Mouse (Mus musculus) left cerebral cortex, adult 8-10 months (tissue): Measurements from ENCODE around the gene Crybb2. TPM values are rescaled to one million over a fixed set of nuclear protein-coding genes. Genes with fewer than 3 reads are reported as not detected.

Experiments
- DNase-seq, 2 experiments: peaks; one replicate each; pipeline ENCODE4 v3.0.0; 2022; ENCODE audit warnings: low spot score in 2 of 2
- total RNA-seq, 4 experiments: library from RNA; stranded (reverse); gene quantifications; 2 replicates each; pipeline ENCODE4 v1.2.4; 2022

Crybb2 gene
- total RNA-seq, 4 experiments from 2014 or later, result not detected

DNA sequence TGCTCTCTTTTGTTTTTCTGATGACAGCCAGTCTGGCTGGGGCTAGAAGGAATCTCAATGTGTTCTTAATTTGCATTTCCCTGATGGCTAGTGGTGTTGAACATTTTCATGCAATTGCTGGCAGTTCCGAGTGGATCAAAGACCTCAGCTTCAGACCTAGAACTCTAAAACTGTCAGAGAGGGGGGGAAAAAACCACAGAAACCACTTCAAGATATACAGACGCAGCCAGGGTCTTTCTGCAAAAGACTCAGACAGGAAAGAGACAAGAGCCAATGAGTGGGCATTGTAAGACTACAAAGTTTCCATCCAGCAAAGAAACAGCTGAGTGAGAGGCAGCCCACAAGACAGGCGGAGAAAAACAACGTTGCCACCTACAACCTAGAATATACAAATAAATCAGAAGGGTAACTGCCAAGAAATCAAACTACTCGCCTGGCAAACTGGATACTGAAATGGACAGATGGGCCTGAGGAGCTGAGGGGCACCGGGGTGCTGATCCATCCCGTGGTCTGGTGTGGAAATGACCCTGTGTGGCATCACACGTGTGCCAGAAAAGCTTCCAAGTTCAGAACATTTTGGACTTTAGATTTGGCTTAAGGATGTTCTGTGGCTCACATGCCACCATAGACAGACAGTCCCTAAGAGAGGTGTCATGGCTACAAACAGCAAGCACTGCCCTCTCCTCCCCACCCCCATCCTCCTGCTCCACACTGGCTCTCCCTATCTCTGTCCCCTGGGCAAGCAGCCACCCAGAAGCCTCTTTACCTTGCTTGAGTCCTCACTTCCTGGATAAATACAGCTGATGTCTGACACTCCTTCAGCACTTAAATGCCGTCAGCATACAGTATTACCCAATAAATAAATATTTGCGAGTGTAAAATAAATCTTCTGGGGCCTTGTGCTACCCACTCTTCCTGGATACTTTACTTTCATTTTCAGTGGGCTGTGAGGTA, 34.5 kb downstream of the Crybb2 start:
- DNase-seq, result no peak

DNA sequence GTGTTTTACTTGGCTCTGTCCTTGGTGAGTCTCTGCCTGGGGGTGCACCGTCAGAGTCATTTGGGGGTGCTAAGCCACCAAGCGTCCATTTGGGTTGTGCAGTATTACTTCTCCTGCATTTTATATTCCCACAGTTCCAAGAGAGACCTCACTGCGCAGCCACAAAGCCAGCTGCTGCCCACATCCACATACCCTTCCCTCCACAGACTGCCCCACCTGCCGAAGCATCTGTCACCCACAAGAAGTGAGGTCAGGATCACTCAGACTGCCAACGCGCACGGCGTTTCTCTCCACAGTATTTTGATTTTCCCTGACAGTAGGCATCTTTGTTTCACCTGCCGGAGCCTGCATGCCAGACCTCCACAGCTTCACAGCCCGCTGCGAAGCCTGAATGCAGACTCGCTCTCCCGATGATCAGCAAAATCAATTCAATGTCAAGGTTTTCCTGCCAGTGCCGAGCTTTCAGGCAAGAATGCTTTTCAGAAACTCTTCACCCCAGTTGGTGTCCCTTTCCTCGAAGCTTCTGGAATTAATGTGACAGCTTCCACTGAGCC, 38.6 kb downstream of the Crybb2 start:
- no peak for DNase-seq

DNA sequence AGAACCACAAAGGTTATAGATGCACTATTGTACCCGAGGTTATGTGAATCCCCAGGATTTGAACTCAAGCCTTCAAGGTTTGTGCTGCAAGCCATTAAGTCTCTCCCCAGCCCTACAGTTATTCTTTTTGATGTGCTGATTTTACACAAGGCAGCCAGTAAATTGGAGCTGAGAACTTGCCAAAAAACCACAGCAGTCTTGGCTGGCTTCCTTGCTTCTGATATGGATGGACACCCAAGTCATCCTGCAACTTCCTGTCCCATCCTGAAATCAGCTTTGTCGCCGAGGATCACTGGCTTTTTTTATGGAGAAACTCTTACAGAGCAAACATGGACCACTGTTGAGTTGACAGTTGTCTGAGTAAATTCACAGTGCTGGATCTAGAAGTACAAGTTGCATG, 39.8 kb downstream of the Crybb2 start:
- no peak for DNase-seq

DNA sequence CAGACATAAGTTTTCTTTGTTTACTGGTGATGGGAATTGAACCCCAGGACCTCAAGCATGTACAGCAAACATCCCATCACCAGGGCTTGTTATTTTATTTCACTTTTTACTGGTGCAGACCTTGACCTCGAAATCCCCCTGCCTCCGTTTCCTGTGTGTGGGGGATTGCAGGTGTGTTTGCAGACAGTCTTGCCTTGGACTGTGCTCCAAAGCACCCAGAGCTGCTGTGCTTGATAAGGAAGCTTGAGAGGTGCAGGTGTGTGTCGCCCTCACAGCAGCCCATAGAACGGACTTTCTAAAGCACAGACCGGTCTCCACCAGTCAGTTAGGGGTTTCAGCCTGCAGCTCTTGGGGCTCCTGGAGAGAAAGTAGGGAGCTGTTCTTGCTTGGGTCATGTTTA, 43.2 kb downstream of the Crybb2 start:
- DNase-seq, result no peak

DNA sequence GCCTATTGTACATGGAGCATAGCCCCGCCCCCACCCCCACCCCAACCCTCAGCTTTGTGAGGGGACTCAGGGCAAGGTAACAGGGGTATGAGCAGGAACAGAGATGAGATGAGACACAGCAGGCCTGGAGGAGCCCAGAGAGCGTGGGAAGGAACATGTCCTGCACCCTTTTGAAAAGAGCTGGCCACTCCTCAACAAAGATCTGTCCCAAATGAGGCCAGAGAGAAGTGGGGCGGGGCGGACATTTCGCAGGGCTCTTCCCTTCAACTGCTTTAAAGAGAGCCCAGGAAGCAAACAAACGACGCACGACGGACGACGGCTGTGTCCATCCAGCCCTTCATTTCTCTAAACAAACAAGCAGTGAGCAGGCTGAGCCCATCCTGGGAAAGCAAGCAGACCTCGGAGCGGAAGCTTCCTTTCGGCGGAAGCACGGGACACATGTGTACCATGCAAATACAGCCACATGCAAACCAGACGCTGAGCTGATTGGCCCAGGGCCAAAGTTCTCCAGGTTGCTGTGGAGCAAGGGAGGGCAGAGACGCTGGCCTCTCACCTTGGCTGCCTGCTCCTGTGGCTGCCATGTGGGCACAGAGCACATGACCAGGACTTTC, 45.7 kb downstream of the Crybb2 start:
- no peak for DNase-seq

DNA sequence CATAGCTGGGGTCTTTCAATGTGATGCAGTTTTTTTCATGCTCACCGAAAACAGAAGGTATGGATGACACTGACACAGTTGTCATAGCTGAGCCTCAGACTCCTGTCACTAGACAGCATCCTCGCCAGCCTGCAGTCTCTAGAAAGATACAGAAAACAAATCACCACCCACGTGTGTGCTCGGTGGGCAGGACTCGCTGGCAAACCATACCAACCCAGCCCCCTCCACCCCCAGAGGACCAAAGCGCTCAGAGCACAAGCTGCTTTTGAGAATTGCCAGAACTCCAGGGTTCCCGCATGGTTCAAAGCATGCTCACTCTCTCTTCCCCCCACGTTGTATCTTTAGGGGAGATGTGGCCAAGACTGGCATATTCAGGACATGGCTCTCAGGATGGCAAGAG, 51.7 kb downstream of the Crybb2 start:
- DNase-seq, result peak in 1 of 2 experiments; percentile 75

DNA sequence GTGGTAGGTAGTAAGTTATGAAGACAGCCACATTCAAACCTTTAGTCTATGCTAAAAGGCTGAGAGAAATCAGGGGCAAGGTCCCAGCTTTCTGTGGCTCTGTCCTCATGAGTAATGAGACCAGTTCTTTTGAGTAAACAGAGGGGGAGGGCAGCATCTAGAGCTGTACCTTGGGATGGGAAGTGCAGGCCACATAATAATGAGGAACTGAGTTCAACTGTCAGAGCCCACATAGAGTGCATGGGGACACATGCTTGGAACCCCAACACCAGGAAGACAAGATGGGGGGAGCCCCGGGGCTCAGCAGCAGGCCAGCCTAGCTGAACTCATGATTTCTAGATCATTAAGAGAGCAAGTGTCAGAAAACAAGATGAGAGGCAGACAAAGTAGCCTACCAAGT, 52.9 kb downstream of the Crybb2 start:
- no peak for DNase-seq

DNA sequence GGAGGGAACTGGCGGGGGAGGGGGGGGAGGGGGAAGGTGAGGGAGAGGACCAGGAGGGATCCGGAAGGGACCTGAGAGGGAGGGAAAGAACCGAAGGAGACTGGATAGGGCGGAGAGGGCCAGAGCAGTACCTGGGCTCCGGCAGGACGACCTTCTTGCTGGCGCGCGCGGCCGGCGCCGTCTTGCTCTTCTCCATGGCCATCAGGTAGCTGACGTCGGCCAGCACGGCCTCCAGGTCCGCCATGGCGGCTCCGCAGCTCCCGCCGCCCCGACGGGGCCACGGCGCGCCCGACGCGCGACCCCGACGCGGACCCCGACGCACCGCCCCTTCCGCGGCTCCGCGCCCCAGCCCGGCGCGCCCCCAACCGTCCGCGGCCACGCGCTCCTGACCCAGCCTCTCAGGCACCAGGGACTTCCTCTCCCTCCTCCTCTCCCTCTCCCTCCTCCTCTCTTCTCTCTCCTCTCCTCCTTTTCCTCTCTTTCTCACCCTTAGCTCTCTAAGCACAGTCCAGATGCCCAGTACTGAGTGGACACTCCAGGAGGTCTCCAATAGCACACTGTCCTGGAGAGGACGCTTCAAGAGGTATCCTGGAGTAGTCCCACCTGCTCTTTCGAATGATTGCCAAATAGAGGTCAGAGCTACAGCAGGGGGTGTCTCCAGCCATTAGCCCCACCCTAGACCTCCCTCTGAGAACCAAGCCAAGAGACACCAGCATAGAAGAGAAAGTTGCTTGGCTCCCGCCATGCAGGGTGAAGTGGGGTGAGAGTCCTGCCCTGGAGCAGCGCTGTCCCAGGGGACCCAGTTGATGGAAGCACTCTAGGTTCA, 54.5 kb downstream of the Crybb2 start, which contains the start of gene Grk3:
TSS of gene Grk3 (minus strand) at position 556 of the 826 bp plus-strand sequence.
- DNase-seq, result no peak

DNA sequence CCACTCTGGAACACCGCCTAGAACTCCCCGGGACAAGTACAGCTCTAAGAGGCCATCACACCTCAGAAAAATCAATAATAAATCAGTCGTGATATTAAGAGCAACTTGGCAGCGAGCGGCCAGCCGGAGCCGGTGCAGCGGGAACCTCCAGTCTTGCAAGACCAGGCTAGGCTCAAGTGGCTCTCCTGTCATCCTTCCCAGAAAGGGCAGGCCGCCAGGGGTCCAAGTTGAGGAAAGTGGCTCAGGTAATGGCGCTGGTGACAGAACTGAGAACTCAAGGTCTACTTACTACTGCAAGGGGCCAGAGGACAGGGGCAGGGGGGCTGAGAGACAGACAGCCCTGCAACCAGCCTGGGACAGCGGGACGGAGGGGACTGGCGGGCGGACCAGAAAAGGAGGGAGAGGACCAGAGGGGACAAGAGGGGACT, 55.1 kb downstream of the Crybb2 start:
- DNase-seq, result no peak

DNA sequence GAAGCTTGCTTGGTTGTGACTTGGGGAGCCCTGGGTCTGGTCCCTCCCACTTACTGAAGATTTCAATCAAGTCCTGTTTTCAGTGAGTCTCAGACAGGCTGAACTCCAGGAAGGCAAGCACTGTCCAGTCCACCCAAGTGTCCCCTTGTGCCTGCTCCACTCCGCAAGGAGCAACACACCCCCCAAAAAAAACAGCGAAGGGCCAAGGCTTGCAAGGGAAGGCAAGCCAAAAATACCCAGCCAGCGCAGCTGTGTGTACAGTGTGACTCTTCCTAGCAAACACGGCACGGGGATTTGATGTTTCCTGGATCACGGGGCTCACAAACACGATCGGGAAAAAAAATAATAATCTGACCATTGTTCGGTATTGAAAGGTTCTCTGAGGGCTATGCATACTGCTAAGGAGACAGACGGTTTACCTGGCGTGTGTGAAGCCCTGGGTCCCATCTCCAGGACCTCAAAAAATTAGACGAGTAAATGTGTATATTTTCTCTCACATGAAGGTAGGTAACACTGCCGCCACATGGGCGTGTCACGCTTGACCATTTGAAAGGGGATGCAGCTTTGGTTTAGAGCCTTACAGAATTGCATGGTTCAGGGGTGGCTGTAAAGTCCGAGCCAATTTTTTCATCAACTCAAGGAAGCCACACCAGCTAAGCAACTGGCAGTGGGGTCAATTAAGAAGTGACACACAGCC, 55.7 kb downstream of the Crybb2 start:
- DNase-seq, result no peak

DNA sequence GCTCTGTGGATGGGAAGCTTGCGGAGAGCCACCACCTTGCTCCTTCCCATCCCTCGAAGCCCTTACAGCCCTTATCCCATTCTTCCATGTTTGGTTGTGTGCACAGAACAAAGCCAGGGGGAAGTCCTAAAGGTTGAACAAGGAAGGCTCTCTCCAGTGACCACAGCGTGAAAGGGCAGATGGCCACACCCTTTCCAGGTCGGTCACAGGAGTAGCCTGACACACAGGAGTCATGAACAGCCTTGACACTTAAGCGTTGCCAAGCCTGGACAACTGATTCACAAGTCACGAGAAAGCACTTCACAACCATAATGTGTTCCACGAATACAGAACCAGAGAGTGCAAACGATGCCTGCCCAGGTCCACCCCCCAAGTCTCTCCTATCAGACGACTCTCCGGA, 58.0 kb downstream of the Crybb2 start:
- no peak for DNase-seq

DNA sequence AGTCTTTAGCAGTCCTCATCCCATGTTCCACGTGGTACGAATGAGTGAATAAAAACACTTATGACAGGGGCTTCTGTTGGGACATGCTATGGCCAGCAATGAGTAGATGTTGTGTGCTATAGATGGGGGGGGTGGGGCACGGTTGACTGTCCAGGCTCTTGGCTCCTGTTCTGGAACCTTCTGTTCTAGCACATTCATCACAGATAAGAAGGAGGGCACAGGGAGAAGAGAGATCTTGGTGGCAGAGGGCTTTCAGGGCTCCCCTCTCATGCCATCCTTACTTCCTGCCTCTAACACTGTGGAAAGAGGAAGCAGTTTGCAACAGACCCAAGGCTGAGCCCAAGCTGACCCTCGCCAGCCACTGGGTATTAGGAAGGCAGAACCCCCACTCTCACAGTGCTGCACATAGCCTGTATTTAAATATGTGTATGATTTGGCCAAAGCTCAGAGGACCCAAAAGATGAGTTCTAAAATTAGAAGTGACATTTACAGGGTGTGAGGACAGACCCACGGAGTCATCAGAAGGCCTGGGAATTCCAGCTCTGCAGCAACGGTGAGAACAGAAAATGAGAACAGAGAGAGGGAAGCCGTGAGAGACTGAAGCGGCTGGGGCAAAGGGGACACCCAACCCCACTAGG, 60.6 kb downstream of the Crybb2 start:
- DNase-seq, result no peak

DNA sequence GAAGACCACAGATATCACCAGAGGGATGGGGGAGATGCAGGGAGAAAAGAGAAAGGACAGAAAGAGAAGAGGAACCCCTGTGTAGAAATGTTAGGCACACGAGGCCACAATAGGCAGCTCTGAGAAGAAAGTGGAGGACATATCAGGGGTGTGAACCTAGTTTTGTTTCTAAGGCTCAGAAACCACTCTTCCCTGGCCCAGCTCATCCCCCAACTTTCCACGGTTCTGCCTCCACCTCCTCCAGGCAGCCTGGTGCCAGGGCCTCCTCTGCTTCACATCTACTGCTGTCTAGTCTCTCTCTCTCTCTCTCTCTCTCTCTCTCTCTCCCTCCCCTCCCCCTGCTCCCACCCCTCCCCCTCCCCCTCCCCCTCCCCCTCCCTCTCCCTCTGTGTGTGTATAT, 61.4 kb downstream of the Crybb2 start:
- DNase-seq, result no peak

Other genes starting within 250 kb of the Crybb2 start
- gene Myo18b, start 173.8 kb downstream of the Crybb2 start, total RNA-seq, result 1 to 10 TPM; 1.4 to 1.7 (median 1.5) TPM
- gene Grk3, start 54.3 kb downstream of the Crybb2 start, total RNA-seq, result 10 to 100 TPM; 72.3 to 87.3 (median 75.4) TPM
- gene Crybb3, start 11.5 kb upstream of the Crybb2 start, total RNA-seq, result 1 to 10 TPM in 1 of 4 experiments, under 1 TPM in 1, not detected in 2; 0.53 to 2.6 TPM
- gene 2900026A02Rik, start 151.1 kb upstream of the Crybb2 start, total RNA-seq, result 10 to 100 TPM; 33.9 to 38.7 (median 35.5) TPM
- gene Tmem211, start 156.8 kb upstream of the Crybb2 start, total RNA-seq, result not detected
- 100 to 1,000 TPM in 3 of 4 experiments, 10 to 100 TPM in 1; 84.7 to 123 (median 111) TPM for gene Sgsm1, start 240.7 kb upstream of the Crybb2 start, total RNA-seq